Mouse (Mus musculus) midbrain, embryonic 11.5 days (tissue): ENCODE results near the gene Cmss1. TPM values are rescaled to one million over a fixed set of nuclear protein-coding genes. Genes with fewer than 3 reads are reported as not detected.
A peak's percentile ranks its signal among the peaks of the same experiment; 100 is the strongest.

Experiments
- ATAC-seq: fragments of 200-750 bp; cut with Nextera tagmentation; 2 replicates; pipeline ENCODE4 v1.8.0; 2017; ENCODE audit warnings: moderate TSS enrichment, moderate library complexity; ENCODE audit not compliant: low FRiP score
- DNase-seq: peaks from one replicate; pipeline ENCODE4 v3.0.0; 2015; ENCODE audit warnings: low spot score; ENCODE audit errors: missing footprints
- H3K27ac ChIP-seq: fragments of 300-500 bp; sonication (generic); 2 replicates; pipeline ENCODE4 v1.5.1; 2014; ENCODE audit warnings: low read depth, low read length
- H3K27me3 ChIP-seq: fragments of 300-500 bp; sonication (generic); 2 replicates; pipeline ENCODE4 v1.6.1; 2014; ENCODE audit warnings: mild to moderate bottlenecking, low read length, moderate library complexity, mixed read lengths; ENCODE audit not compliant: control insufficient read depth, insufficient read depth
- H3K36me3 ChIP-seq: fragments of 300-500 bp; sonication (generic); 2 replicates; pipeline ENCODE4 v1.6.1; 2014; ENCODE audit warnings: mild to moderate bottlenecking, low read length, moderate library complexity, mixed read lengths; ENCODE audit not compliant: control insufficient read depth, insufficient read depth
- H3K4me1 ChIP-seq: fragments of 300-500 bp; sonication (generic); 2 replicates; pipeline ENCODE4 v1.6.1; 2014; ENCODE audit warnings: low read length; ENCODE audit not compliant: control insufficient read depth, insufficient read depth
- H3K4me2 ChIP-seq: fragments of 300-500 bp; sonication (generic); 2 replicates; pipeline ENCODE4 v1.6.1; 2014; ENCODE audit warnings: mild to moderate bottlenecking, moderate library complexity
- H3K4me3 ChIP-seq: fragments of 300-500 bp; sonication (generic); 2 replicates; pipeline ENCODE4 v1.5.1; 2014; ENCODE audit warnings: low read depth, low read length
- H3K9ac ChIP-seq: fragments of 300-500 bp; sonication (generic); 2 replicates; pipeline ENCODE4 v1.6.1; 2014; ENCODE audit warnings: low read length
- H3K9me3 ChIP-seq: fragments of 300-500 bp; sonication (generic); 2 replicates; pipeline ENCODE4 v1.6.1; 2016; ENCODE audit warnings: low read length; ENCODE audit not compliant: control insufficient read depth
- WGBS: fragments of 180-500 bp; shearing (Covaris S2); extraction: QIAGEN DNeasy Blood & Tissue Kit; methylation state at CpG from one replicate; pipeline ENCODE4 v1.1.7; 2014; 5-methylcytosine and 5-hydroxymethylcytosine counted together
- polyA plus RNA-seq: library from polyadenylated mRNA; unstranded; fragments of >200 nt; fragmentation: Nextera tagmentation; extraction: Ambion mirVana; gene quantifications from 2 replicates; pipeline ENCODE4 v1.2.1, GENCODE M21; 2014

Cmss1 gene
- polyA plus RNA-seq, 1 experiment from 2014 or later, result 56.3 TPM

GRCm38 (mm10) chr16:57403825-57404224, 202.8 kb downstream of the Cmss1 start:
- no peak overlapping the region for H3K9ac ChIP-seq
- H3K4me1 ChIP-seq, result no peaks in the 10 kb centered on the region
- H3K9me3 ChIP-seq, result no peaks in the 10 kb centered on the region
- no peaks in the 10 kb centered on the region for H3K36me3 ChIP-seq
- WGBS, result 86% methylated on average over 5 of the region's 5 CpGs
- no peaks in the 10 kb centered on the region for H3K27me3 ChIP-seq
- DNase-seq (no peak), ATAC-seq (no peak)
- no peak overlapping the region for H3K4me3 ChIP-seq
- no peak overlapping the region for H3K27ac ChIP-seq
- H3K4me2 ChIP-seq, result no peak overlapping the region

- no peaks in the 10 kb centered on the region for H3K27me3 ChIP-seq
- H3K9ac ChIP-seq, result no peak overlapping the region
- H3K4me3 ChIP-seq, result no peak overlapping the region
- WGBS, result 90% methylated on average over 4 of the region's 4 CpGs
- no peak for ATAC-seq
- H3K9me3 ChIP-seq, result no peaks in the 10 kb centered on the region
- H3K4me2 ChIP-seq, result no peak overlapping the region
- no peak for DNase-seq
- H3K27ac ChIP-seq, result no peak overlapping the region
- H3K36me3 ChIP-seq, result no peaks in the 10 kb centered on the region
- H3K4me1 ChIP-seq, result no peaks in the 10 kb centered on the region
Measured at GRCm38 (mm10) chr16:57402910-57403309, 203.8 kb downstream of the Cmss1 start.

- Histone ChIP-seq H3K4me1 (no peaks in the 10 kb centered on the region), H3K9me3 (no peaks in the 10 kb centered on the region), H3K9ac (no peak overlapping the region), H3K4me3 (no peak overlapping the region), H3K36me3 (no peaks in the 10 kb centered on the region), H3K27me3 (no peaks in the 10 kb centered on the region), H3K27ac (no peak overlapping the region), H3K4me2 (no peak overlapping the region)
- no peak for DNase-seq
- 62% methylated on average over 6 of the region's 6 CpGs for WGBS
- ATAC-seq, result no peak
Measured at GRCm38 (mm10) chr16:57401702-57402101, 205.0 kb downstream of the Cmss1 start.

DNA sequence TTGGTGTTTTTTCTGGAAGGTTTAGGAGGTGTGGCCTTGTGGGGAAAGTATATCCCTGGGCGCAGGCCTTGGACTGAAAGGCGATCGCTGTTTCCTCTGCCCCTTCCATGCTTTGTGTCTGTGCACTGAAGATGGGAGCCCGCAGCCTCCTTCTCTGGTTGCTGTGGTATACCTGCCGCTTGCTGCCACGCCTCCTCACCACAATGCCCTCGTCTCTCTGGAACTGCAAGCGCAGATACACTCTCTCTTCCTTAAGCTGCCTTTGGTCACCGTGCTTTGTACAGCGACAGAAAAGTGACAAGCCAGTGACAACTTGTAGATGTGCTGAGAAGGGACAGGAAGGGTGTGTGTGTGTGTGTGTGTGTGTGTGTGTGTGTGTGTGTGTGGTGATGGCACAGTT, 207.1 kb downstream of the Cmss1 start:
- Histone ChIP-seq H3K4me2 (no peak overlapping the region), H3K9ac (no peak overlapping the region), H3K27ac (no peak overlapping the region), H3K36me3 (no peaks in the 10 kb centered on the region), H3K9me3 (no peaks in the 10 kb centered on the region), H3K4me3 (no peak overlapping the region), H3K27me3 (no peaks in the 10 kb centered on the region), H3K4me1 (no peaks in the 10 kb centered on the region)
- DNase-seq, result no peak
- WGBS, result 92% methylated on average over 10 of the region's 10 CpGs
- ATAC-seq, result no peak

- ATAC-seq (peak; percentile 63; the same call in 1 of the 2 replicates), DNase-seq (peak; percentile 96)
- no peaks in the 10 kb centered on the region for H3K27me3 ChIP-seq
- no peak overlapping the region for H3K27ac ChIP-seq
- no peaks in the 10 kb centered on the region for H3K36me3 ChIP-seq
- 62% methylated on average over 18 of the region's 18 CpGs for WGBS
- no peaks in the 10 kb centered on the region for H3K4me1 ChIP-seq
- H3K9me3 ChIP-seq, result no peaks in the 10 kb centered on the region
- H3K9ac ChIP-seq, result no peak overlapping the region
- H3K4me2 ChIP-seq, result no peak overlapping the region
- H3K4me3 ChIP-seq, result no peak overlapping the region
Measured at GRCm38 (mm10) chr16:57398387-57399214, 208.1 kb downstream of the Cmss1 start.

- no peaks in the 10 kb centered on the region for H3K9me3 ChIP-seq
- H3K4me2 ChIP-seq, result no peak overlapping the region
- H3K4me1 ChIP-seq, result no peaks in the 10 kb centered on the region
- H3K27me3 ChIP-seq, result no peaks in the 10 kb centered on the region
- 87% methylated on average over 6 of the region's 6 CpGs for WGBS
- H3K4me3 ChIP-seq, result no peak overlapping the region
- no peaks in the 10 kb centered on the region for H3K36me3 ChIP-seq
- H3K9ac ChIP-seq, result no peak overlapping the region
- ATAC-seq (0 out of 2 replicates have a peak, but pooled peaks have one; percentile 4), DNase-seq (no peak)
- H3K27ac ChIP-seq, result no peak overlapping the region
Measured at GRCm38 (mm10) chr16:57397845-57398244, 208.8 kb downstream of the Cmss1 start.

DNA sequence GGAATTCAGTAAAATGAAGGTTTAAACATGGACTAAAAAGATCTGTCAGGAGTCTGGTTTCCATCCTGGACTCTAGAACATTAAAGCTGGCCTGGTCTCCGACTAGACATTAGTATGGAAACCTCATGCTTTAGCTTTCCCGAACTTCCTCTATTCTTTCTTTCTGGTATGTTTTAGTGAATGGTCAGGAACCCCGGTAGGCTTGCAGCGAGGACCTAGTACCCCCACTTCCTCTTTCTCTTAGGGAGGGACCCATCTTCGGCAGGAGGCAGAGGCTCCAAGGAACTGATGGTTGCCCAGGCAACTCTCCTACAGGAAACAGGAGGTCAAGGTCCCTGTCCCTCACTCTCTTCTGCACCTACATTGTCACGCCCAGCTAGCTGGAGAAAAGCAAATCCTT, 210.4 kb downstream of the Cmss1 start:
- Histone ChIP-seq H3K27ac (no peak overlapping the region), H3K9me3 (no peaks in the 10 kb centered on the region), H3K9ac (no peak overlapping the region), H3K27me3 (no peaks in the 10 kb centered on the region), H3K4me1 (no peaks in the 10 kb centered on the region), H3K4me3 (no peak overlapping the region), H3K4me2 (no peak overlapping the region), H3K36me3 (no peaks in the 10 kb centered on the region)
- no peak for DNase-seq
- 85% methylated on average over 6 of the region's 6 CpGs for WGBS
- ATAC-seq, result no peak

GRCm38 (mm10) chr16:57393161-57393560, 213.5 kb downstream of the Cmss1 start:
- Histone ChIP-seq H3K36me3 (no peaks in the 10 kb centered on the region), H3K4me3 (no peak overlapping the region), H3K27ac (no peak overlapping the region), H3K9me3 (no peaks in the 10 kb centered on the region), H3K4me1 (no peaks in the 10 kb centered on the region), H3K4me2 (no peak overlapping the region), H3K9ac (no peak overlapping the region), H3K27me3 (no peaks in the 10 kb centered on the region)
- DNase-seq (no peak), ATAC-seq (no peak)
- 83% methylated on average over 11 of the region's 11 CpGs for WGBS

DNA sequence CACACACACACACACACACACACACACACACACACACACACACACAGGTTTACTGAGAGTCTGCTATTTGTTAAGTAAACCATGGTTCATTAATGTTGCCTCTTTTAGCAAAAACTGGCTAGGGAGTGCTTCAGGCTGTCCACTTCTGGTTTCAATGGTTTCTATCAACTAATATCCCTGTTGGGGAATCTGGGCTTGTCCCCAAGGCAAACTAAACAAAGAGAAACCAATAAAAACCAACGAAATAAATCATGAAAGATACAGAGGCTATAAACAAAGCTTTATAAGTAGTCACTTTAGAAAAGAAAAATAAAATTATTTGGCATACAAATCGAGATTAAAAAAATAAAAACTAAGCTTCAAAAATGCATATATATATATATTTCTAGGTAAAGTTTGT, 214.2 kb downstream of the Cmss1 start:
- H3K27me3 ChIP-seq, result no peaks in the 10 kb centered on the region
- no peak overlapping the region for H3K4me3 ChIP-seq
- no peak for ATAC-seq
- no peak for DNase-seq
- no peaks in the 10 kb centered on the region for H3K9me3 ChIP-seq
- H3K4me2 ChIP-seq, result no peak overlapping the region
- H3K4me1 ChIP-seq, result no peaks in the 10 kb centered on the region
- no peaks in the 10 kb centered on the region for H3K36me3 ChIP-seq
- no peak overlapping the region for H3K27ac ChIP-seq
- 79% methylated on average over 2 of the region's 2 CpGs for WGBS
- no peak overlapping the region for H3K9ac ChIP-seq
